Mouse (Mus musculus) intestine, postnatal 0 days (tissue): ENCODE measurements at regions not wholly inside any gene's neighbourhood (a gene's known extent, or its start where the extent isn't known, plus 50 kb on each side); places are given as distances from the start of the nearest gene placed in this dataset.

Source experiments
- ATAC-seq: fragments of 200-750 bp; cut with Nextera tagmentation; 2 replicates; pipeline ENCODE4 v1.8.0; 2017; ENCODE audit warnings: mild to moderate bottlenecking, moderate TSS enrichment, moderate library complexity
- H3K27ac ChIP-seq: fragments of 300-500 bp; sonication (generic); 2 replicates; pipeline ENCODE4 v1.5.1; 2014; ENCODE audit warnings: mild to moderate bottlenecking, low read depth, low read length, moderate library complexity
- H3K27me3 ChIP-seq: fragments of 300-500 bp; sonication (generic); replicated peaks from 2 replicates; pipeline ENCODE4 v1.6.1; 2014; ENCODE audit warnings: low read length, mixed read lengths; ENCODE audit not compliant: control insufficient read depth, insufficient read depth
- H3K36me3 ChIP-seq: fragments of 300-500 bp; sonication (generic); 2 replicates; pipeline ENCODE4 v1.6.1; 2014; ENCODE audit warnings: mild to moderate bottlenecking, moderate library complexity; ENCODE audit not compliant: control insufficient read depth, insufficient read depth
- H3K4me1 ChIP-seq: fragments of 300-500 bp; sonication (generic); replicated peaks from 2 replicates; pipeline ENCODE4 v1.6.1; 2014; ENCODE audit warnings: antibody characterized with exemption, low read length, mixed read lengths; ENCODE audit not compliant: control insufficient read depth, insufficient read depth
- H3K4me2 ChIP-seq: fragments of 300-500 bp; sonication (generic); replicated peaks from 2 replicates; pipeline ENCODE4 v1.6.1; 2014; ENCODE audit warnings: low read depth, mild to moderate bottlenecking, moderate library complexity
- H3K4me3 ChIP-seq: fragments of 300-500 bp; sonication (generic); 2 replicates; pipeline ENCODE4 v1.5.1; 2014; ENCODE audit warnings: low read depth, low read length
- H3K9ac ChIP-seq: fragments of 300-500 bp; sonication (generic); 2 replicates; pipeline ENCODE4 v1.6.1; 2014; ENCODE audit warnings: mild to moderate bottlenecking, low read depth, low read length
- H3K9me3 ChIP-seq: fragments of 300-500 bp; sonication (generic); 2 replicates; pipeline ENCODE4 v1.6.1; 2016; ENCODE audit warnings: mixed run types; ENCODE audit not compliant: control insufficient read depth
- CTCF ChIP-seq: sonication (generic); IDR thresholded peaks from 2 replicates; pipeline ENCODE4 v1.5.1; 2016; ENCODE audit warnings: low read depth, mild to moderate bottlenecking, control low read depth, antibody characterized with exemption, moderate library complexity
- WGBS: fragments of 180-500 bp; shearing (Covaris S2); extraction: QIAGEN DNeasy Blood & Tissue Kit; methylation state at CpG from one replicate; pipeline ENCODE4 v1.1.7; 2014; 5-methylcytosine and 5-hydroxymethylcytosine counted together

DNA sequence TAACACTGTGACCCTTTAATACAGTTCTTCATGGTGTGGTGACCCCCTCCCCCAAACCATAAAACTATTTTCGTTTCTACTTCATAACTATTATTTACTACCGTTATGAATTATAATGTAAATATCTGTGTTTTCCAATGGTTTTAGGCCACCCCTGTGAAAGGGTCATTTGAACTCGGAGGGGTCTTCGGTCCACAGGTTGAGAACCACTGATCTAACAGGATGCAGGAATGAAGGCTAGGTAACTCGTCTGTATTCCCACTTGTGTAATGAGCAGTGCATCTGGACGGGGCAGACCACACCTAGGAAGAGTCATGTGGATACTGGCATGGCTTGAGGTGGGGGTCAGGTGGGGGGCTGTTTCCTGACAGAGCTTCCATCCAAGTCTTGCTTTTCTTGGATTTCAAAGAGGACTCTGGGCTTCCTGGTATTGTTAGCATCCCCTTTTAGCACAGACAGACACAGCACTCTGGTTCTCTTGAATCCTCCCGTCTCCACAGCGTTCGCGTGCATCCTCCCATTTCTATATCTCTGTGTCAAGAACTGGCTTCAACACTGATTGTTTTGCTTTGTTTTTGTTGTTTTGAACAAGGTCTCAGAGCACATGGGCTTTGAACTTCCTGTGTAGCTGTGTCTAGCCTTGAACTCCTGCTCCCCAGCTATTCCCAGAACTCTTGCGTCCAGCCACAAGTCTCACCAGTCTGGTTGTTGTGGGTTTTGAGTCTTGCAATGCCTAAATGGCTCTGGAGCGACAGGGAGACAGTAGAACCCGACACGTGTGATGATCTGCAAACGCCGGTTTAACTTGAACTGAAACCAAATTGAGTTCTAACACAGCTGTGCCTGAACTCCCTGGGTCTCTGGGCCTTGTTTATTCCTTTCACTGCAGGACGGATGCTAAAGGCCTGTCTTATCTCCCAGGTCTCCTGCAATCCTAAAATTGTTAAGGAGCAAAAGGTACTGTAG is 75.4 kb upstream of the Ralgps2 start:
- Histone ChIP-seq H3K9me3 (no peaks in the 10 kb centered on the region), H3K9ac (no peak overlapping the region), H3K27me3 (no peaks in the 10 kb centered on the region), H3K4me3 (no peak overlapping the region), H3K4me2 (no peak overlapping the region), H3K4me1 (no peaks in the 10 kb centered on the region; the same call in 1 of the 2 replicates), H3K27ac (no peak overlapping the region), H3K36me3 (no peaks in the 10 kb centered on the region)
- TF ChIP-seq CTCF, result no peak
- 74% methylated on average over 17 of the region's 17 CpGs for WGBS
- no peak for ATAC-seq

DNA sequence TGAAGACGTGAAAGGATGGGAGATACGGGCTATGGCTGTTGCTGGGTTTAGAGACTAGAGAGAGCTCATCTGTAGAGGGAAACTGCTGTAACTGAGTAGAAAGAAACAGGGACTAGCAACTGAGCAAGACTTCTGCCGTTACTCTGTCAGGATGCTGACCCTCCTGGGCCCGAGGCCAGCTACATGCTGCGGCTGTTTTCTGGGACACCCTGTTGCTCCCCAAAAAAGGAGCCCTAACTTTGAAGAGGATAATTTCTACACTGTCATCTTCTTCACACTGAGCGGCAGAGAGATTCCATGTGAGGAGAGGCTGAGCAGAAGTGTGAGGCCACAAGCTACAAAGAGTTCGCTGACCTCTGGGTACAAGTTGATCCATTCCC is 74.2 kb upstream of the Ralgps2 start:
- WGBS, result 73% methylated on average over 7 of the region's 7 CpGs
- no peak overlapping the region for H3K9ac ChIP-seq
- H3K36me3 ChIP-seq, result no peaks in the 10 kb centered on the region
- H3K9me3 ChIP-seq, result no peaks in the 10 kb centered on the region
- ATAC-seq, result no peak
- no peaks in the 10 kb centered on the region; the same call in 1 of the 2 replicates for H3K4me1 ChIP-seq
- no peak overlapping the region for H3K4me2 ChIP-seq
- no peak overlapping the region for H3K27ac ChIP-seq
- H3K27me3 ChIP-seq, result no peaks in the 10 kb centered on the region
- no peak for TF ChIP-seq CTCF
- no peak overlapping the region for H3K4me3 ChIP-seq

DNA sequence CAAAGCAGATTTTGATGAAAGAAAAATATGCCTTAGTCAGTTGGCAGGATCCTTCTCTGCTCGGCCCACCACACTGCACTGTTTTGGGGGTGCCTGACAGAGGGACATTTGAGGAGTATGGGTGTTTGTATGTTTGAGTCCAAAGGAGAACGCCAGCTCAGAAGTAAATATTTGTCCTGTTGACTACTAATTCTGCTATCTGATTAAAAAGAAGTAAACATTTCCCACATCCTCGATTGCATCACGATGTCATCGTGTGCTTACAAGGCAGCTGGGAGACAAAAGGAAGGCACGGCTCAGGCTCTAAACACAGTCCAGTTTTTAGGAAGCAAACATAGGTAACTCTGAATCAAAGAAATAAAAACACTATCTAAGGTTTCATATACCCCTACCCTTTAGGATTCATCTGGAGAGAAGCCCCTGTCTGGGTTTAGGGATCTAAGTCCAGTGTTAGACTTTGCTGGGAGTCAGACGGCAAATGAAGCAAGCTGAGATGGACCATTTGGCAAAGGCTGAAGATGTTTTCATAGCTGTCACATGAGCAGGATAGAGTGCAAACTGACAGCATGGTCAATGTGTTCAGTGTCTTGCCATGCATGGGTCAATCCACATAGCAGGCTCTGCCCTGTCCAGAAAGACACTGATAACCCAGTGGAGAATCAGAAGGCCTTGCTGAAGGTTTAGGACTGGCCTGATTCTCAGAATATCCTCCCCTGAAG is 73.7 kb upstream of the Ralgps2 start:
- no peak for ATAC-seq
- no peak overlapping the region for H3K4me3 ChIP-seq
- H3K4me2 ChIP-seq, result no peak overlapping the region
- TF ChIP-seq CTCF, result no peak
- WGBS, result 45% methylated on average over 7 of the region's 7 CpGs
- no peaks in the 10 kb centered on the region for H3K36me3 ChIP-seq
- no peaks in the 10 kb centered on the region for H3K27me3 ChIP-seq
- no peaks in the 10 kb centered on the region for H3K9me3 ChIP-seq
- no peak overlapping the region for H3K27ac ChIP-seq
- no peaks in the 10 kb centered on the region; the same call in 1 of the 2 replicates for H3K4me1 ChIP-seq
- H3K9ac ChIP-seq, result no peak overlapping the region

DNA sequence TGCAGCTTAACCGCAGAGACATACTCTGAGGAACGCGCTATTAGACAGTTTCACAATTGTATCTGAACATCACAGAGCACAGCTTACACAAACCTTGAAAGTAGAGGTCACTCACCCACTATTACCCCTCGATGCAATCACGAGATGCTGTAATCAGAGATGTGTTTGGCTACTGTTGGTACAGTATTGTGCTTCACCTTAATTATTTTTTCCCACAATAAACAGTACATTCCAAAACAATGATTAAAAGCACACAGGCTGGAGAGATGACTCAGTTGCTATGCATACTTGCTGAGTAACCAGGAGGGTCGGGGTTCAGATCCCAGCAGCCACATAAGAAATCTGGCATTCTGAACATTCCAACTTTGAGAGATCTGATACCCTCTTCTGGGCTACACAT is 71.8 kb upstream of the Ralgps2 start:
- Histone ChIP-seq H3K36me3 (no peaks in the 10 kb centered on the region), H3K4me2 (no peak overlapping the region), H3K27me3 (no peaks in the 10 kb centered on the region), H3K27ac (no peak overlapping the region), H3K4me3 (no peak overlapping the region), H3K4me1 (no peaks in the 10 kb centered on the region; the same call in 1 of the 2 replicates), H3K9ac (no peak overlapping the region), H3K9me3 (no peaks in the 10 kb centered on the region)
- no peak for TF ChIP-seq CTCF
- ATAC-seq, result no peak
- WGBS, result 78% methylated on average over 6 of the region's 6 CpGs

DNA sequence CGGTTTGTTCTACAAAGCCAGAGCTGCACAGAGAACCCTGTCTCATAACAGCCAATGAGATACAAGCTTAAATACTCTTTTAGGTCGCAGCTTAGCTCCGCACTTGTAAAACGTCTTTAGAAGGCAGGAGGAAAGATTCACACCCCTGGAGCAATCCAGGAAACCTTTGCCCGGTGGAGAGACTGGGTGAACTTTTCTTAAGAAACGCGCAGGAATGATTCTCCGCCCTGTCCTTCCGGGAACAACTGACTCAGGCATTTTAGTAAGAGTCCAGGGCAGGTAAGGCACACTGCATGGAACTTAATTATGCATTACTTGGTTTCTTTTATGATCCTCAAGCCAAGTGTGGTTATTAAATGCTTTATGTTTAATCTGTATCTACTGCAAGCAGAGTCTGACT is 70.0 kb upstream of the Ralgps2 start:
- Histone ChIP-seq H3K4me1 (no peaks in the 10 kb centered on the region; the same call in 1 of the 2 replicates), H3K27ac (no peak overlapping the region), H3K9ac (no peak overlapping the region), H3K36me3 (no peaks in the 10 kb centered on the region), H3K27me3 (no peaks in the 10 kb centered on the region), H3K9me3 (no peaks in the 10 kb centered on the region), H3K4me2 (no peak overlapping the region), H3K4me3 (no peak overlapping the region)
- no peak for TF ChIP-seq CTCF
- ATAC-seq, result peak; percentile 84
- 36% methylated on average over 9 of the region's 9 CpGs for WGBS
